ENCODE assay signal across 31 mouse cellular contexts in genomic region chr2:24353042-24353441, GRCm38 (mm10). TPM values are rescaled to one million over a fixed set of nuclear protein-coding genes. Genes with fewer than 3 reads are reported as not detected.
"Had no signal": no experiment of that assay in that cellular context is flagged by ENCODE, and none has a peak within 500 bp of the region (broad histone marks: within the 10 kb centered on the region; RNA-seq: fewer than 3 reads in every experiment).

No protein-coding gene starts in this region.

- H3K36me3 ChIP-seq: embryonic facial prominence, embryonic 10.5 days; embryonic facial prominence, embryonic 12.5 days; embryonic facial prominence, embryonic 13.5 days; embryonic facial prominence, embryonic 15.5 days; forebrain, embryonic 10.5 days; forebrain, embryonic 12.5 days; forebrain, embryonic 15.5 days; heart, embryonic 10.5 days had no signal

- H3K9ac ChIP-seq: embryonic facial prominence, embryonic 12.5 days; embryonic facial prominence, embryonic 13.5 days; embryonic facial prominence, embryonic 15.5 days; forebrain, embryonic 12.5 days; forebrain, embryonic 15.5 days; forebrain, postnatal 0 days had no signal

- H3K4me1 ChIP-seq: embryonic facial prominence, embryonic 10.5 days; embryonic facial prominence, embryonic 12.5 days; embryonic facial prominence, embryonic 13.5 days; embryonic facial prominence, embryonic 15.5 days; forebrain, embryonic 10.5 days; forebrain, embryonic 12.5 days; forebrain, embryonic 15.5 days; heart, embryonic 10.5 days had no signal

- DNase-seq: cerebellum, adult 9-10 months; cerebellum, adult 9-11 months; cerebellum, postnatal 10 days; cerebellum, postnatal 14 days; cerebellum, postnatal 25 days; cerebellum, postnatal 36 days; embryo, embryonic 11 days; forebrain, postnatal 0 days; gastrocnemius, adult 2 months; gastrocnemius, postnatal 10 days; gastrocnemius, postnatal 14 days; gastrocnemius, postnatal 25 days; gastrocnemius, postnatal 36 days; heart, adult 18-20 months; heart, adult 2 months had no signal

- H3K27me3 ChIP-seq: embryonic facial prominence, embryonic 12.5 days; embryonic facial prominence, embryonic 13.5 days; embryonic facial prominence, embryonic 15.5 days; forebrain, embryonic 12.5 days; forebrain, embryonic 15.5 days had no signal

- H3K9me3 ChIP-seq: embryonic facial prominence, embryonic 10.5 days; embryonic facial prominence, embryonic 12.5 days; embryonic facial prominence, embryonic 13.5 days; embryonic facial prominence, embryonic 15.5 days; forebrain, embryonic 10.5 days; forebrain, embryonic 12.5 days; forebrain, embryonic 15.5 days; heart, embryonic 10.5 days had no signal

- H3K4me3 ChIP-seq: embryonic facial prominence, embryonic 10.5 days; embryonic facial prominence, embryonic 12.5 days; embryonic facial prominence, embryonic 13.5 days; embryonic facial prominence, embryonic 15.5 days; erythroblast, embryonic 14.5 days; forebrain, embryonic 10.5 days; forebrain, embryonic 12.5 days; forebrain, embryonic 15.5 days; gastrocnemius, adult 2 months; heart, adult 2 months; heart, embryonic 10.5 days had no signal

- ATAC-seq: forebrain, embryonic 14.5 days; forebrain, embryonic 15.5 days; forebrain, embryonic 16.5 days; forebrain, postnatal 0 days had no signal

- H3K4me2 ChIP-seq: embryonic facial prominence, embryonic 12.5 days; embryonic facial prominence, embryonic 13.5 days; embryonic facial prominence, embryonic 15.5 days; forebrain, embryonic 12.5 days; forebrain, embryonic 15.5 days had no signal

- H3K27ac ChIP-seq: embryonic facial prominence, embryonic 10.5 days; embryonic facial prominence, embryonic 12.5 days; embryonic facial prominence, embryonic 13.5 days; embryonic facial prominence, embryonic 15.5 days; forebrain, embryonic 10.5 days; forebrain, embryonic 12.5 days; forebrain, embryonic 15.5 days; gastrocnemius, adult 2 months; heart, adult 2 months; heart, embryonic 10.5 days had no signal

RNA-seq across cellular contexts. Expression of gene Il1rn, which starts 16.4 kb away (rescaled TPM):
- total RNA-seq: forebrain, postnatal 0 days; gastrocnemius, adult 18-20 months; gastrocnemius, adult 2 months; gastrocnemius, adult 8-10 months; gastrocnemius, postnatal 14 days; gastrocnemius, postnatal 25 days; gastrocnemius, postnatal 36 days had no signal
- polyA plus RNA-seq: cortical plate, adult 2 months; embryonic facial prominence, embryonic 10.5 days; embryonic facial prominence, embryonic 11.5 days; embryonic facial prominence, embryonic 12.5 days; erythroblast, embryonic 14.5 days; forebrain, embryonic 10.5 days; forebrain, embryonic 11.5 days; forebrain, embryonic 12.5 days; forebrain, embryonic 16.5 days; forebrain, postnatal 0 days; heart, embryonic 10.5 days had no signal
